Mouse (Mus musculus) forebrain, embryonic 15.5 days (tissue): ENCODE data around the gene Slx4ip. TPM values are rescaled to one million over a fixed set of nuclear protein-coding genes. Genes with fewer than 3 reads are reported as not detected.
A peak's percentile ranks its signal among the peaks of the same experiment; 100 is the strongest.

Experiments used
- ATAC-seq: fragments of 200-750 bp; cut with Nextera tagmentation; replicated peaks from 2 replicates; pipeline ENCODE4 v1.8.0; 2017; ENCODE audit warnings: mild to moderate bottlenecking, moderate TSS enrichment, moderate library complexity
- H3K27ac ChIP-seq: fragments of 300-500 bp; sonication (generic); replicated peaks from 2 replicates; pipeline ENCODE4 v1.5.1; 2015; ENCODE audit warnings: mild to moderate bottlenecking, inconsistent platforms
- H3K27me3 ChIP-seq: fragments of 300-500 bp; sonication (generic); 2 replicates; pipeline ENCODE4 v1.6.1; 2015; ENCODE audit warnings: inconsistent platforms
- H3K36me3 ChIP-seq: fragments of 300-500 bp; sonication (generic); 2 replicates; pipeline ENCODE4 v1.6.1; 2015; ENCODE audit warnings: mild to moderate bottlenecking, inconsistent platforms
- H3K4me1 ChIP-seq: fragments of 300-500 bp; sonication (generic); 2 replicates; pipeline ENCODE4 v1.6.1; 2015; ENCODE audit warnings: inconsistent platforms
- H3K4me2 ChIP-seq: fragments of 300-500 bp; sonication (generic); replicated peaks from 2 replicates; pipeline ENCODE4 v1.6.1; 2015; ENCODE audit warnings: mild to moderate bottlenecking, inconsistent platforms
- H3K4me3 ChIP-seq: fragments of 300-500 bp; sonication (generic); 2 replicates; pipeline ENCODE4 v1.5.1; 2015; ENCODE audit warnings: mild to moderate bottlenecking, inconsistent platforms
- H3K9ac ChIP-seq: fragments of 300-500 bp; sonication (generic); replicated peaks from 2 replicates; pipeline ENCODE4 v1.6.1; 2015; ENCODE audit warnings: mild to moderate bottlenecking, inconsistent platforms
- H3K9me3 ChIP-seq: fragments of 300-500 bp; sonication (generic); 2 replicates; pipeline ENCODE4 v1.6.1; 2016; ENCODE audit warnings: inconsistent platforms
- WGBS: fragments of 180-500 bp; shearing (Covaris S2); methylation state at CpG from one replicate; pipeline ENCODE4 v1.1.7; 2015; ENCODE audit warnings: mixed read lengths; 5-methylcytosine and 5-hydroxymethylcytosine counted together
- polyA plus RNA-seq: library from polyadenylated mRNA; unstranded; fragments of >200 nt; fragmentation: Nextera tagmentation; extraction: Ambion mirVana; gene quantifications from 2 replicates; pipeline ENCODE4 v1.2.1, GENCODE M21; 2015

Slx4ip gene
- polyA plus RNA-seq, 1 experiment from 2014 or later: 13.6 TPM

DNA sequence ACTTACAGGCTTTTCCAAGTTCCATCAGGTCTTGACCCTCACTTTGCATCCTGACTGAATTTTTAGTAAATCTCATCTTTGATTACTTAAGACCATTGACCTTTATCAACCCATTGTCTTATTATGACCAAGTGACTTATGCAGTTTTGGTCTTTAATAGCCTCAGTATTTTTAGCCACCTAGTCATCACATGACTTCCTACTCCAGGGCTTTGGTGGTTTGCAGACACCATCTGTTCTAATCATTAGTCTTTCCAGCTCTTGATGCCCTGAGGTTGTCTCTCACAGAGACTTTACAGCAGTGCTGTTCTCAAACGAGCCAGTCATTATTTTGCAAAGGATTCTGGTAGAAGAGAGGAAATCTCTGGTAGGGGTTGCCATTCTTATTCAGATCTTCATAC, 121.0 kb downstream of the Slx4ip start:
- H3K36me3 ChIP-seq: no peaks in the 10 kb centered on the region
- no peak overlapping the region for H3K4me2 ChIP-seq
- no peak for ATAC-seq
- no peak overlapping the region for H3K9ac ChIP-seq
- H3K4me1 ChIP-seq: no peaks in the 10 kb centered on the region
- no peaks in the 10 kb centered on the region for H3K9me3 ChIP-seq
- H3K4me3 ChIP-seq: no peak overlapping the region
- WGBS: 34% methylated on average over 1 of the region's 1 CpGs
- no peak overlapping the region for H3K27ac ChIP-seq
- no peaks in the 10 kb centered on the region for H3K27me3 ChIP-seq

DNA sequence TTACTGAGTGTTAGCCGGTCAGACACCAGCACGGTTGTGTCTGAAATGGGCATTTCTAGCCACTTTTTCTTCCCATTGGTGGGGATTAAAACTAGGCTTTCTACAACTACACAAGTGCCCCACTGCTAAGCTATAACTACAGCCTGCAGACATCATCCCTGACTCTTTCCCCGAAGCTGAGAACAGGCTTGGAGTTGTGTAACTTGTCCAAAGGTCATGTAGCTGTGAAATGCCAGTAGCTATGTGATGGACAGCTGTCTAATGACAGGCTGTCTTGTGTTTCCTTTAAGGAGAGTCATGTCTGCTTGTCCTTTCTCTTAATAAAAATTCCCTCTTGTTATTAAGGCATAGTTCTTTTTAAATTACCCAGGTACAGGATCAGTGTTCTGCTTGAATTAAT, 122.1 kb downstream of the Slx4ip start:
- Histone ChIP-seq H3K4me1 (no peaks in the 10 kb centered on the region), H3K4me3 (no peak overlapping the region), H3K27ac (no peak overlapping the region), H3K9ac (no peak overlapping the region), H3K27me3 (no peaks in the 10 kb centered on the region), H3K9me3 (no peaks in the 10 kb centered on the region), H3K4me2 (no peak overlapping the region), H3K36me3 (no peaks in the 10 kb centered on the region)
- WGBS: 84% methylated on average over 3 of the region's 3 CpGs
- ATAC-seq: no peak

DNA sequence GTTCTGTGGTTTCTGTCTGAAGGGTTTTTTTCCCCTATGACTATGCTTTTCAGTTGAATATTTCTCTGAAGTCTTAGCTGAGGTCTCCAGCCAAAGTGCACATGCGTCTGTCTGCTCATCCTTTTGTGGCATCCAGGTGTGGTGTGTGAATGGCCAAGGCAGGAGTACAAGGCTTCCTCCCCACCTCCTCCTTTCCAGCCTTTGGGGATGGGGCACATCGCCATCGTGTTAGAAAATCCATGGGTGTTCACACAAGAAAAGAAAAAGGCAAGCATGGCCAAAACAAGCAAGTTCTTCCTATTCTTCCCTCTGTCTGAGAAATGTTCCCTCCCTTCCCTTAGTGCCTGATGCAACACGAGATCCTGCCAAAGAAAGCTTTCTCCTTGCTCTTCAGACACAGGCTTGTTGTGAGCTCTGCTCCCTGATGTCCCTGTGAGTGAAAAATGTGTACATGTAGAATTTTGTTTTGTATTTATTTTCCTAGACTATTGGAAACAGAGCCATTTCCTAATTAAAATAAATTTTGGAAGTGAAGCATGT, 122.9 kb downstream of the Slx4ip start:
- Histone ChIP-seq H3K9me3 (no peaks in the 10 kb centered on the region), H3K27me3 (no peaks in the 10 kb centered on the region), H3K27ac (no peak overlapping the region), H3K9ac (no peak overlapping the region), H3K4me3 (no peak overlapping the region), H3K4me2 (no peak overlapping the region), H3K36me3 (no peaks in the 10 kb centered on the region), H3K4me1 (no peaks in the 10 kb centered on the region)
- 68% methylated on average over 4 of the region's 4 CpGs for WGBS
- no peak for ATAC-seq

DNA sequence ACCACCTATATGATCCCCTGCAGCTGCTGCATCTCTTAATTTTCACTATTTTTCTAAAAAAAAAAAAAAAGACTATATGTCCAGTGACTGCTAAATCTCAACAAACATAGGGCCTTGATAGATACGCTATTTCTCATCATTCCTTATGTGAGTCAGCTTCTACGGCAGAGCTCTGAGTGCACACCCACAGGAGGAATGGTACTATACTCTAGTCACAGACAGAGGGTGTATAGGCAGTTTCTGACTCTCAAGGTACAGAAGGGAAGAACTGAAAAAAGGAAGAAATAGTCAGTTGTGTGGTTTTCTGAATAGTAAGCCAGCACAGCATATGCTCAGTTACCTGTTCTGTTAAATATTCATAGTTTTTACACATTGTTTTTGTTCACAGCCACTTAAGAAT, 123.4 kb downstream of the Slx4ip start:
- ATAC-seq: no peak
- H3K9ac ChIP-seq: no peak overlapping the region
- no peak overlapping the region for H3K4me2 ChIP-seq
- H3K27me3 ChIP-seq: no peaks in the 10 kb centered on the region
- H3K4me1 ChIP-seq: no peaks in the 10 kb centered on the region
- H3K4me3 ChIP-seq: no peak overlapping the region
- WGBS: 86% methylated on average over 2 of the region's 2 CpGs
- H3K36me3 ChIP-seq: no peaks in the 10 kb centered on the region
- no peak overlapping the region for H3K27ac ChIP-seq
- H3K9me3 ChIP-seq: no peaks in the 10 kb centered on the region

DNA sequence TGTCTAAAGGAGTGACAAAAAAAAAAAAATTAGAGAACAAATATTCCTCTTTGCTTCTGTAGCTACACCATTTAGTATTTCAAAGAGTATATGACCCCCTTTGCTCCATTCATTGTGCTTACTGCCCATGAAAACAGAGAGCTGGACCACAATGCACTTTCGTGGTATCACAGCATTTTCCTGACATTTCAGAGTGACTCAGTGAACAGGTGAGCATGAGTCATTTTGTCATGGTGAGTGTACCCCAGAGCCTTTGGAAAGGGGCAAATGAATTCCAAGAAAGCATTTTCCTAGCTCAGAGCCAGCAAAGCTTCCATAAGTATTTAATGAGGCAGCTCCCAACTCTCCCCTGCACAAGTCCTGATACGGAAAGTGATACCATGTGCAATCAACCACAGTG, 153.1 kb downstream of the Slx4ip start:
- no peak for ATAC-seq
- Histone ChIP-seq H3K9ac (no peak overlapping the region), H3K27me3 (no peaks in the 10 kb centered on the region), H3K4me2 (no peak overlapping the region), H3K27ac (no peak overlapping the region), H3K9me3 (no peaks in the 10 kb centered on the region), H3K4me3 (no peak overlapping the region), H3K4me1 (no peaks in the 10 kb centered on the region), H3K36me3 (no peaks in the 10 kb centered on the region)
- 88% methylated on average over 2 of the region's 2 CpGs for WGBS

DNA sequence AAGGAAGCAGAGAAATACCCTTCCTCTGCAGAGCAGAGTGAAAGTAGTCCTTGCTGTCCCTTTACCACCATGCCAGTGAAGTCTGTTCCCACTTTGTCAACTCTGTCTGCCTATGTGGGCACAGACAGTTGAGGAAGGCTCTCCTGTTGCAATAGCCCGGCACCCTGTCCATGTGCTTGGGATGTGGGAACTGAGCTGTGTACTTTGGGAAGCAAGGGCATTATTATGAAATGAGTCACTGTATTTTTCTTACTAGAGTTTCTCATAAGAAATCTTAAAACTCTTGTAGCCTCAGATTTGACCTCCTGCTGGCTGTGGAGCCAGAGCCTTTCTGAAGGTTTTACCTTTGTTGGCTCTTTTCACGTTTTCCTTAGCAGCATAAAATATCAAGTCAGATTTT, 158.3 kb downstream of the Slx4ip start:
- Histone ChIP-seq H3K9ac (no peak overlapping the region), H3K4me1 (no peaks in the 10 kb centered on the region), H3K4me2 (no peak overlapping the region), H3K9me3 (no peaks in the 10 kb centered on the region), H3K27ac (no peak overlapping the region), H3K36me3 (no peaks in the 10 kb centered on the region), H3K4me3 (no peak overlapping the region), H3K27me3 (no peaks in the 10 kb centered on the region)
- no peak for ATAC-seq
- WGBS: 85% methylated on average over 2 of the region's 2 CpGs

DNA sequence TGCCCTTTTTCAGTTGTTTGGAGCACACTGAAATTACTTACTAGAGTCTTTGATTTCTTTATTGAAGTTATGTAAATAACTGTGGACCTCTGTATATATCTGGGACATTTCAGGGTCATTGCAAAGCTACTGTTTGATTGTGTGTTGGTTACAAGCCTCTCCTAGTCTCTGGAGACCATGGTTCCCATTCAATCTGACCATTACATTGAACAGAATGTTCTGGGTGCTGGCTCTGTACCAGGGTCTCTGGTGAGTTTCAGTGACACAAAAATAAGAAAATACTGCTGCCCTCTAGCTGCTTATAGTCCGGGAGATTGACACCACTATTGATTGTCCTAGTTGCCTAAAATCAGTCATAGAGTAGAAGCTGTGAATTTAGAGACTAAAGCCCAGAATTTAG, 158.9 kb downstream of the Slx4ip start:
- no peak overlapping the region for H3K4me3 ChIP-seq
- H3K36me3 ChIP-seq: no peaks in the 10 kb centered on the region
- no peaks in the 10 kb centered on the region for H3K9me3 ChIP-seq
- H3K4me2 ChIP-seq: no peak overlapping the region
- H3K4me1 ChIP-seq: no peaks in the 10 kb centered on the region
- no peak for ATAC-seq
- no peak overlapping the region for H3K9ac ChIP-seq
- 73% methylated on average over 1 of the region's 1 CpGs for WGBS
- no peaks in the 10 kb centered on the region for H3K27me3 ChIP-seq
- no peak overlapping the region for H3K27ac ChIP-seq

DNA sequence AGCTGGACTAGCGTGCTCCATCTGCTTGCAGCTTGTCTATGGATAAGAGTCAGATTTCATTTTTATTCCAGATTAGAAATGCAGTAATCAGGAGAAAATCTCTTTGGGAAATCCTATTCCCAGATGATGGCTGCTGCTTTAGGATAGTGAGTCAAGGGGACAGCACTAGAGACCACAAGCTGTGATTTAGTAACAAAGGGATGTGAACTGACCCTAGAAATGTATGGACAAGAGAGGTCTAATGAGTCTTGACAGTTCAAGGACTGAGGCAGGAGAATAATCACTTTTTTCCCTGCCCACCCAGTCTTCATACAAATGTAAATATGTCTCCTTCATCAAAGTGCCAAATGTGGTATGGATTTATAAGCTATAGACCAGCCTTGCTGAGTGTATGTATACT, 172.8 kb downstream of the Slx4ip start:
- no peak for ATAC-seq
- WGBS: 85% methylated on average over 1 of the region's 1 CpGs
- H3K9me3 ChIP-seq: no peaks in the 10 kb centered on the region
- no peaks in the 10 kb centered on the region for H3K4me1 ChIP-seq
- H3K36me3 ChIP-seq: no peaks in the 10 kb centered on the region
- H3K4me3 ChIP-seq: no peak overlapping the region
- no peak overlapping the region for H3K9ac ChIP-seq
- H3K4me2 ChIP-seq: no peak overlapping the region
- H3K27ac ChIP-seq: no peak overlapping the region
- no peaks in the 10 kb centered on the region for H3K27me3 ChIP-seq

DNA sequence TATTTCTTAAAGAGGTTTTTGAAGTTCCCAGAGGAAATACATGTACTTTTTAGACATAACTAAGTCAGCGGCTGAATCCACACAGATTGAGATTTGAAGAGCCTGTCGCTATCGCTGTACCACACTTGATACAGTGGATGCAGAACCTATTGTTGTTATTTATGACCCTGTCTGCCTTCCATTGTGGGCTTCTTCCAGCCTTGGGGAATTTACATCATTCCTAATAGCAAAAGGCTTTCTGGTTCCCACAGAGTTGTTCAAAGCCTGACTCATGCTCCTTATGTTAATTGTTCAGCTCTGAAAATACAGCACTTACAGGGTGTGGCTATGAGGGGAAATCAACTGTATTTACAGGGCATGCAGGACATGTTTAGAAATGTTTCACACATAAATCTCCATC, 173.5 kb downstream of the Slx4ip start:
- Histone ChIP-seq H3K36me3 (no peaks in the 10 kb centered on the region), H3K27me3 (no peaks in the 10 kb centered on the region), H3K27ac (no peak overlapping the region), H3K9ac (no peak overlapping the region), H3K9me3 (no peaks in the 10 kb centered on the region), H3K4me1 (no peaks in the 10 kb centered on the region), H3K4me2 (no peak overlapping the region), H3K4me3 (no peak overlapping the region)
- WGBS: 55% methylated on average over 3 of the region's 3 CpGs
- no peak for ATAC-seq

DNA sequence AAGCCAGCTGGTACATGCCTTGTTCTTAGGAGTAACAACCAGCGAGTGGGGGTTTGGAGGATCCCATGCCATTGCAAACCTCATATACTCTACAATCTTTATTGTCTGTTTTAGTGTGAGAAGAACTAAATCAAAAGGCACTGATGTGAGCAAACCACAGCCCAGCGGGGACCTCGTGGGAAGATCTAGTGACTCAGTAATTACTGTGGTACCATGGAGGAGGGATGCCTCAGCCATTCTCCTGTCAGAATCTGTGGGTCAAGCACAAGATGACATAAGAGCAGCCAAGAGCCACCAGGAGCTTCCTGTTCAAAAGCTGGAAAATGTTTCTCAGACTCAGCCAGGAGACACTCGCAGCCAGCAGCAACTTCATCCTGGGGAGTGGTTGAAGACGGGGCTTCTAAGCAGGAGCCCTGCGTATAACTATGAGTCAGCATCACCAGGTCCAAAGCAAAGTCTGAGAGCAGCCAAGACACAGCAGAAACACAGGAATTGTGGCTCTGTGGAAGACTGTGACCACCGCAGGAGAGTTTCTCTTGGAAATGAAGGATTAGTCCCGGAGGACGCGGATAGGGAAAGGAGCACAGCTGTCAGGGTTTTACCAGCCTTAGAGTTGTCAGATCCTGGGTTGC, 176.6 kb downstream of the Slx4ip start:
- no peaks in the 10 kb centered on the region for H3K9me3 ChIP-seq
- no peak overlapping the region for H3K9ac ChIP-seq
- no peak overlapping the region for H3K4me3 ChIP-seq
- no peaks in the 10 kb centered on the region for H3K4me1 ChIP-seq
- WGBS: 83% methylated on average over 10 of the region's 10 CpGs
- H3K36me3 ChIP-seq: no peaks in the 10 kb centered on the region
- no peaks in the 10 kb centered on the region for H3K27me3 ChIP-seq
- H3K4me2 ChIP-seq: no peak overlapping the region
- no peak for ATAC-seq
- no peak overlapping the region for H3K27ac ChIP-seq

DNA sequence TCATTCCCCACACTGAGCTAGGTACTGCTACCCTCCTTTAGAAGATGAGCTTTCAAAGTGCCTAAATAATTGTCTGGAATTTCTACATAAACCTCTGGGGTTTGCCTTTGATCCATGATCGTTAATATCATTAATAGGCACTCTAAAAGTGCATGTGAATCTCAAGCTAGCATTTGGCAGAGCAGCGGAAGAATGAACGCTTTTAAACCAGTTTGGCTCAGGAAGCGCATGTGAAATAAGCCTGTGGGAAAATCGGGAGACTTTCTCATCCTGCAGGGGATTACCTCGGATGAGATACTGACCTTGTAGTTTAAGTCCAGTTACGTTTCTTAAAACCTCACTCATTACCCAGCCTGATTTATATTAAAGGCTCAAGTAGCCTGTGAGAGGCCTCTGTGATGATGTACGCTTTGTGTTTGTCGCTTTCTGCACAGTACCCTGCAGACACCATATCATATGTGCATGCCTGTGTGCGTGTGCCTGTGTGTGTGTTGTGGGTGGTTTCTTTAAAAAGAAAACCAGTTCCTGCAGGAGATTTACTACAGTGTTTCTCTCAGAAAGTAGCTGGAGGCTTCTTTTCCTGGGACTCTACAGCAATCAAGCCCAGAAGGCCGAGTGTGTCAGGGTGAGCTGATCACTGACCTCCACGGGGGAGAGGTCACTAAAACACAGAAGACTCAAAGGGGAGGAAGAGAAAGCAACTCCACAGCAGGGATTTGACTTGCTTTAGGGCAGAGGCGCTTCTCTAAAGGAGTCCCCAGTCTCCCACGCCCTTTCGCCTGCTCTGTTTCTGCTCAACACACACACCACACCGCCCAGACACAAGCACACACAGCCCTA, 182.7 kb downstream of the Slx4ip start:
- Histone ChIP-seq H3K4me2 (no peak overlapping the region), H3K4me3 (no peak overlapping the region), H3K9me3 (no peaks in the 10 kb centered on the region), H3K4me1 (peaks cover 13% of the 10 kb centered on the region), H3K27me3 (no peaks in the 10 kb centered on the region), H3K9ac (no peak overlapping the region), H3K27ac (no peak overlapping the region; the same call in 1 of the 2 replicates), H3K36me3 (no peaks in the 10 kb centered on the region)
- peak; percentile 49 for ATAC-seq
- WGBS: 29% methylated on average over 16 of the region's 16 CpGs

DNA sequence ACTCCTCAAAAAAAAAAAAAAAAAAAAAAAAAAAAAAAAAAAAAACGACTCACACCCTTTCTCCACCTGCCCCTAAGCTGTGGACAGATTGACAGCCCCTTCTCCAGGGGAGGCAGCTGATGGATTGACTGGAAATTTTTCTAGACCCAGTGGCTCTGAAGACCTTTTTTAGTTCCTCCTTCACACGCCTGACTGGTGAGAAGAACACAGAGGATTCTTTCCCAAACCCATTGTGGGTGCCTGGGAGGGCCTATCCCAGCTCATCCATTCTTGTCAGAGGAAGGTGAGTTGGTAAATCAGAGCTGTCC, 183.2 kb downstream of the Slx4ip start:
- Histone ChIP-seq H3K27me3 (no peaks in the 10 kb centered on the region), H3K4me3 (no peak overlapping the region), H3K27ac (no peak overlapping the region), H3K9ac (no peak overlapping the region), H3K4me1 (peaks cover 13% of the 10 kb centered on the region), H3K4me2 (no peak overlapping the region), H3K36me3 (no peaks in the 10 kb centered on the region), H3K9me3 (no peaks in the 10 kb centered on the region)
- no peak; the same call in 1 of the 2 replicates for ATAC-seq
- WGBS: 27% methylated on average over 2 of the region's 2 CpGs
